Mouse (Mus musculus) neural tube, embryonic 14.5 days (tissue): ENCODE results near the gene Cd84. TPM values are rescaled to one million over a fixed set of nuclear protein-coding genes. Genes with fewer than 3 reads are reported as not detected.

Experiments
- ATAC-seq: fragments of 200-750 bp; cut with Nextera tagmentation; 2 replicates; pipeline ENCODE4 v1.8.0; 2017; ENCODE audit warnings: low read depth, mild to moderate bottlenecking, moderate TSS enrichment, moderate library complexity
- H3K27ac ChIP-seq: fragments of 300-500 bp; sonication (generic); 2 replicates; pipeline ENCODE4 v1.5.1; 2014; ENCODE audit warnings: low read depth, mild to moderate bottlenecking, control low read depth, low read length, moderate library complexity, mixed read lengths
- H3K27me3 ChIP-seq: fragments of 300-500 bp; sonication (generic); 2 replicates; pipeline ENCODE4 v1.6.1; 2014; ENCODE audit warnings: low read length; ENCODE audit not compliant: control insufficient read depth, insufficient read depth
- H3K36me3 ChIP-seq: fragments of 300-500 bp; sonication (generic); 2 replicates; pipeline ENCODE4 v1.6.1; 2014; ENCODE audit warnings: low read length, mixed read lengths; ENCODE audit not compliant: control insufficient read depth, insufficient read depth
- H3K4me1 ChIP-seq: fragments of 300-500 bp; sonication (generic); 2 replicates; pipeline ENCODE4 v1.6.1; 2014; ENCODE audit warnings: low read length; ENCODE audit not compliant: control insufficient read depth, insufficient read depth
- H3K4me2 ChIP-seq: fragments of 300-500 bp; sonication (generic); 2 replicates; pipeline ENCODE4 v1.6.1; 2014; ENCODE audit warnings: mild to moderate bottlenecking, low read depth, low read length, control low read depth
- H3K4me3 ChIP-seq: fragments of 300-500 bp; sonication (generic); 2 replicates; pipeline ENCODE4 v1.5.1; 2014; ENCODE audit warnings: low read depth, low read length, control low read depth, mixed read lengths
- H3K9ac ChIP-seq: fragments of 300-500 bp; sonication (generic); replicated peaks from 2 replicates; pipeline ENCODE4 v1.6.1; 2014; ENCODE audit warnings: low read depth, mild to moderate bottlenecking, control low read depth, low read length, mixed read lengths
- H3K9me3 ChIP-seq: fragments of 300-500 bp; sonication (generic); 2 replicates; pipeline ENCODE4 v1.6.1; 2016; ENCODE audit warnings: low read length; ENCODE audit not compliant: control insufficient read depth
- WGBS: fragments of 180-500 bp; shearing (Covaris S2); extraction: QIAGEN DNeasy Blood & Tissue Kit; methylation state at CpG from one replicate; pipeline ENCODE4 v1.1.7; 2014; 5-methylcytosine and 5-hydroxymethylcytosine counted together
- polyA plus RNA-seq: library from polyadenylated mRNA; unstranded; fragments of >200 nt; fragmentation: Nextera tagmentation; extraction: Ambion mirVana; gene quantifications from 2 replicates; pipeline ENCODE4 v1.2.1, GENCODE M21; 2014

The Cd84 gene
- polyA plus RNA-seq, 1 experiment from 2014 or later = 0.95 TPM

- no peak overlapping the region for H3K4me2 ChIP-seq
These were observed 81.6 kb downstream of the Cd84 start for GRCm38 (mm10) chr1:171920989-171921621.

DNA sequence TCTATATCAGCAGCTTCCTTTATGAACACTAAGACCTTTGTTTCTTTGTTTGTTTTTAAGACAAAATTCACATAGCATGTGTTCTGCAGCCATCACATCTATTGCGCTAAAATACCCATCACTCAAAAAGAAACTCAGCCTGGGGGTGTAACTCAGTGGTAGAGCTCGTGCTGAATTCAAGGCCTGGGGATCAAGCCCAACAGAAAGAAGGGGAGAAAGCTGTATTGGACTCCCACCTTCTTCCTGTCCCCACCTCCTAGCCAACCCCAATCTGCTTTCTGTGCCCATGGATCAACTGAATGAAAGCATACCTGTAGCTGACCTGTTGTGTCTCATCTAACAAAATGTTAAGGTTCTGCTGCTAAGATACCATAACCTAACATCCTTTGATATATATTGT is 82.1 kb downstream of the Cd84 start:
- WGBS = 67% methylated on average over 2 of the region's 2 CpGs
- Histone ChIP-seq H3K36me3 (no peaks in the 10 kb centered on the region), H3K4me1 (no peaks in the 10 kb centered on the region), H3K9me3 (no peaks in the 10 kb centered on the region), H3K4me2 (no peak overlapping the region), H3K9ac (no peak overlapping the region), H3K27me3 (no peaks in the 10 kb centered on the region), H3K4me3 (no peak overlapping the region), H3K27ac (no peak overlapping the region)
- no peak for ATAC-seq

More at GRCm38 (mm10) chr1:171920989-171921621, 81.6 kb downstream of the Cd84 start:
- Histone ChIP-seq H3K4me1 (no peaks in the 10 kb centered on the region), H3K36me3 (no peaks in the 10 kb centered on the region), H3K4me3 (no peak overlapping the region), H3K9ac (no peak overlapping the region), H3K9me3 (no peaks in the 10 kb centered on the region), H3K27me3 (no peaks in the 10 kb centered on the region), H3K27ac (no peak overlapping the region)
- ATAC-seq = no peak
- 89% methylated on average over 9 of the region's 9 CpGs for WGBS

DNA sequence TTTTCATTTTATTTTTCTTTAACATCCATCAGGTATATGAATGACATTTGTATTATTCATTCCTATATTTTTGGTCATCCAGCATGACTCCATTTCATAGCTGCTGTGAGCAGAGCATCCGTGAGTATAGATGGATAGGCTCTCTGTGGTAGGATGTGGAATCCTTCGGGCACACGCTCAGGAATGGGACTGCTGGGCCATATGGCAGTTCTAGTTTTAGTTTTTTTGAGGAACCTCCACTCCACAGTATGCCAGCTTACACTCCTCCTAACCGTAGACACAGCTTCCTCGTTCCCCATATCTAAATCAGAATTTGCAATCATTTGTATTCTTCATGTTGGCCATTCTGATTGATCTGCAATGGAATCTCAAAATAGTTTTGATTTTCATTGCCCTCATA is 83.3 kb downstream of the Cd84 start:
- H3K4me2 ChIP-seq = no peak overlapping the region
- no peaks in the 10 kb centered on the region for H3K4me1 ChIP-seq
- no peak overlapping the region for H3K27ac ChIP-seq
- no peak overlapping the region for H3K4me3 ChIP-seq
- no peak overlapping the region for H3K9ac ChIP-seq
- 97% methylated on average over 5 of the region's 5 CpGs for WGBS
- ATAC-seq = no peak
- no peaks in the 10 kb centered on the region for H3K9me3 ChIP-seq
- H3K27me3 ChIP-seq = no peaks in the 10 kb centered on the region
- H3K36me3 ChIP-seq = no peaks in the 10 kb centered on the region

DNA sequence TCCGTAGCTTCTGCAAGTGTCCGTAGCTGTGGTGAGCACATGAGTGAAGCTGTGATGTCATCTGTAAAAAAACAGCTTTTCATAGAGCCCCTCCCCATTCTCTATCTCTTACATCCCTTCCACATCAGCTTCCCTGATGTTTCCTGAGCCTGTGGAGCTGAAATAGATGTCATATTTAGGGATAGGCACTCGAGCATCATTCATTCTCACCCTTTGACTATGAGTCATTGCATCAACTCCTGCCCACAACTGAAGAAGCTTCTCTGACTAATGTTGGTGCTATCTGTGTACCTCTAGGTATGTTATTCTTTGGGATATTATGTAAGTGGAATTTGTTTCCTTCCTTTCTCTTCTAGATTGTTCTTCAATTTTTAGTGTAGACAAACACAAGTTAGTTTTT is 85.4 kb downstream of the Cd84 start:
- no peak overlapping the region for H3K4me3 ChIP-seq
- no peak overlapping the region for H3K27ac ChIP-seq
- 73% methylated on average over 3 of the region's 3 CpGs for WGBS
- no peaks in the 10 kb centered on the region for H3K27me3 ChIP-seq
- no peaks in the 10 kb centered on the region for H3K36me3 ChIP-seq
- no peaks in the 10 kb centered on the region for H3K4me1 ChIP-seq
- ATAC-seq = no peak
- no peaks in the 10 kb centered on the region for H3K9me3 ChIP-seq
- no peak overlapping the region for H3K9ac ChIP-seq
- no peak overlapping the region for H3K4me2 ChIP-seq

DNA sequence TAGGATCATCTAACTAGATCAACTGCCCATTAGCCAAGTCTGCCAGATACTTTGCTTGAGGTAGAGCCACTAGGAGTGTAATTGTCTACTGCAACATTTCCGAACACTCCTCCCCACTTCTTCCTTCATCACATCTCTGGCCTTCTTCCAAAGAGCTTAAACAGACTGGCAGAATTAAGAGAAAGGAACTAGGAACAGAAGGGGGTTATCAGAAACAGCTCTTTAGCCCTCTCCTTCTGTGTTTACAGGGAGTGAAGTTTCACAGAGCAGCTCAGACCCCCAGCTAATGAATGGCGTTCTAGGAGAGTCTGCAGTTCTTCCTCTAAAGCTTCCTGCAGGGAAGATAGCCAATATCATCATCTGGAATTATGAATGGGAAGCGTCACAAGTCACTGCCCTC is 94.4 kb downstream of the Cd84 start:
- Histone ChIP-seq H3K4me2 (no peak overlapping the region), H3K27ac (no peak overlapping the region), H3K4me3 (no peak overlapping the region), H3K4me1 (no peaks in the 10 kb centered on the region), H3K36me3 (no peaks in the 10 kb centered on the region), H3K27me3 (no peaks in the 10 kb centered on the region), H3K9ac (no peak overlapping the region), H3K9me3 (no peaks in the 10 kb centered on the region)
- no peak for ATAC-seq
- 86% methylated on average over 3 of the region's 3 CpGs for WGBS

GRCm38 (mm10) chr1:171938952-171939948 is 99.8 kb downstream of the Cd84 start:
- H3K4me1 ChIP-seq = no peaks in the 10 kb centered on the region
- H3K36me3 ChIP-seq = no peaks in the 10 kb centered on the region
- ATAC-seq = no peak
- H3K4me2 ChIP-seq = no peak overlapping the region
- no peak overlapping the region for H3K4me3 ChIP-seq
- H3K9ac ChIP-seq = no peak overlapping the region
- no peaks in the 10 kb centered on the region for H3K27me3 ChIP-seq
- H3K27ac ChIP-seq = no peak overlapping the region
- WGBS = 87% methylated on average over 14 of the region's 14 CpGs
- no peaks in the 10 kb centered on the region for H3K9me3 ChIP-seq

Other genes starting within 250 kb of the Cd84 start
- gene Ly9, start 232.3 kb upstream of the Cd84 start, polyA plus RNA-seq = not detected in 2 replicates
- gene Slamf7, start 186.7 kb upstream of the Cd84 start, polyA plus RNA-seq = not detected in 2 replicates
- gene Cd48, start 157.7 kb upstream of the Cd84 start, polyA plus RNA-seq = 0.40 and 0.98 TPM in 2 replicates
- 0.09 TPM in 2 replicates for gene Slamf1, start 72.6 kb upstream of the Cd84 start, polyA plus RNA-seq
- not detected in 2 replicates for gene Gm10521, start 56.0 kb downstream of the Cd84 start, polyA plus RNA-seq
- 0.13 TPM in 1 of 2 replicates, not detected in the other for gene Slamf6, start 77.8 kb downstream of the Cd84 start, polyA plus RNA-seq
- 50.9 and 52.2 TPM in 2 replicates for gene Vangl2, start 188.7 kb downstream of the Cd84 start, polyA plus RNA-seq
- 3.3 and 3.6 TPM in 2 replicates for gene Nhlh1, start 217.9 kb downstream of the Cd84 start, polyA plus RNA-seq
- 140 and 206 TPM in 2 replicates for gene Copa, start 242.8 kb downstream of the Cd84 start, polyA plus RNA-seq
- gene Ncstn, start 243.1 kb downstream of the Cd84 start, polyA plus RNA-seq = 115 and 127 TPM in 2 replicates